Mouse (Mus musculus): Measurements from ENCODE around the gene Slc40a1. TPM values are rescaled to one million over a fixed set of nuclear protein-coding genes. Genes with fewer than 3 reads are reported as not detected.

Slc40a1 gene
- polyA plus RNA-seq, 1 experiment from 2014 or later, result 34.1 TPM

- no peak overlapping the region for H3K9ac ChIP-seq
- H3K27ac ChIP-seq (replicated peaks), result no peak overlapping the region
- no peak overlapping the region for H3K4me3 ChIP-seq
- no peak overlapping the region for H3K4me2 ChIP-seq
- no peak for ATAC-seq (ENCODE audit: low read depth)
- WGBS, result 90% methylated on average over 3 of the region's 3 CpGs
- H3K36me3 ChIP-seq, result no peaks in the 10 kb centered on the region
- no peaks in the 10 kb centered on the region for H3K9me3 ChIP-seq
- H3K27me3 ChIP-seq, result no peaks in the 10 kb centered on the region
- H3K4me1 ChIP-seq (replicated peaks), result no peaks in the 10 kb centered on the region
Observed at GRCm38 (mm10) chr1:45881228-45881832, 45.0 kb downstream of the Slc40a1 start.

GRCm38 (mm10) chr1:45877463-45877862 lies 48.9 kb downstream of the Slc40a1 start:
- 61% methylated on average over 3 of the region's 3 CpGs for WGBS
- H3K36me3 ChIP-seq, result no peaks in the 10 kb centered on the region
- no peak for ATAC-seq (ENCODE audit: low read depth)
- no peaks in the 10 kb centered on the region for H3K4me1 ChIP-seq (replicated peaks)
- H3K9ac ChIP-seq, result no peak overlapping the region
- H3K27ac ChIP-seq (replicated peaks), result no peak overlapping the region
- no peaks in the 10 kb centered on the region for H3K9me3 ChIP-seq
- no peak overlapping the region for H3K4me3 ChIP-seq
- no peak overlapping the region for H3K4me2 ChIP-seq
- no peaks in the 10 kb centered on the region for H3K27me3 ChIP-seq

GRCm38 (mm10) chr1:45876450-45877198 lies 49.7 kb downstream of the Slc40a1 start:
- WGBS, result 83% methylated on average over 6 of the region's 6 CpGs

GRCm38 (mm10) chr1:45875640-45876039 lies 50.7 kb downstream of the Slc40a1 start:
- no peak overlapping the region for H3K4me3 ChIP-seq
- no peak overlapping the region for H3K9ac ChIP-seq
- no peaks in the 10 kb centered on the region for H3K9me3 ChIP-seq
- no peaks in the 10 kb centered on the region for H3K36me3 ChIP-seq
- no peaks in the 10 kb centered on the region for H3K27me3 ChIP-seq
- no peak overlapping the region for H3K27ac ChIP-seq (replicated peaks)
- H3K4me2 ChIP-seq, result no peak overlapping the region
- WGBS, result 79% methylated on average over 2 of the region's 2 CpGs
- no peak for ATAC-seq (ENCODE audit: low read depth)
- no peaks in the 10 kb centered on the region for H3K4me1 ChIP-seq (replicated peaks)

More at GRCm38 (mm10) chr1:45876450-45877198, 49.7 kb downstream of the Slc40a1 start:
- Histone ChIP-seq H3K4me3 (no peak overlapping the region), H3K4me2 (no peak overlapping the region), H3K27me3 (no peaks in the 10 kb centered on the region), H3K27ac (replicated peaks) (no peak overlapping the region), H3K9ac (no peak overlapping the region), H3K36me3 (no peaks in the 10 kb centered on the region), H3K9me3 (no peaks in the 10 kb centered on the region), H3K4me1 (replicated peaks) (no peaks in the 10 kb centered on the region)
- ATAC-seq (ENCODE audit: low read depth), result no peak

GRCm38 (mm10) chr1:45873250-45873649 lies 53.1 kb downstream of the Slc40a1 start:
- no peaks in the 10 kb centered on the region for H3K36me3 ChIP-seq
- H3K9me3 ChIP-seq, result no peaks in the 10 kb centered on the region
- no peak overlapping the region for H3K27ac ChIP-seq (replicated peaks)
- no peak overlapping the region for H3K9ac ChIP-seq
- no peak overlapping the region for H3K4me2 ChIP-seq
- H3K4me3 ChIP-seq, result no peak overlapping the region
- ATAC-seq (ENCODE audit: low read depth), result no peak
- H3K27me3 ChIP-seq, result no peaks in the 10 kb centered on the region
- 90% methylated on average over 2 of the region's 2 CpGs for WGBS
- no peaks in the 10 kb centered on the region for H3K4me1 ChIP-seq (replicated peaks)

GRCm38 (mm10) chr1:45868479-45869137 lies 57.7 kb downstream of the Slc40a1 start:
- H3K27me3 ChIP-seq, result no peaks in the 10 kb centered on the region
- no peak for ATAC-seq (ENCODE audit: low read depth)
- 85% methylated on average over 3 of the region's 3 CpGs for WGBS
- no peaks in the 10 kb centered on the region for H3K9me3 ChIP-seq
- no peak overlapping the region for H3K27ac ChIP-seq (replicated peaks)
- no peaks in the 10 kb centered on the region for H3K36me3 ChIP-seq
- H3K9ac ChIP-seq, result no peak overlapping the region
- no peaks in the 10 kb centered on the region for H3K4me1 ChIP-seq (replicated peaks)
- H3K4me2 ChIP-seq, result no peak overlapping the region
- no peak overlapping the region for H3K4me3 ChIP-seq

- 60% methylated on average over 1 of the region's 1 CpGs for WGBS
- Histone ChIP-seq H3K4me3 (no peak overlapping the region), H3K4me1 (replicated peaks) (no peaks in the 10 kb centered on the region), H3K9me3 (no peaks in the 10 kb centered on the region), H3K36me3 (no peaks in the 10 kb centered on the region), H3K27me3 (no peaks in the 10 kb centered on the region), H3K9ac (no peak overlapping the region), H3K27ac (replicated peaks) (no peak overlapping the region), H3K4me2 (no peak overlapping the region)
- no peak for ATAC-seq (ENCODE audit: low read depth)
Observed at GRCm38 (mm10) chr1:45868050-45868449, 58.3 kb downstream of the Slc40a1 start.

- Histone ChIP-seq H3K4me2 (no peak overlapping the region), H3K27ac (replicated peaks) (no peak overlapping the region), H3K4me1 (replicated peaks) (no peaks in the 10 kb centered on the region), H3K9ac (no peak overlapping the region), H3K27me3 (no peaks in the 10 kb centered on the region), H3K36me3 (no peaks in the 10 kb centered on the region), H3K4me3 (no peak overlapping the region), H3K9me3 (no peaks in the 10 kb centered on the region)
- ATAC-seq (ENCODE audit: low read depth), result no peak
- WGBS, result 72% methylated on average over 3 of the region's 3 CpGs
Observed at GRCm38 (mm10) chr1:45866288-45867018, 59.9 kb downstream of the Slc40a1 start.

- H3K9me3 ChIP-seq, result no peaks in the 10 kb centered on the region
Observed at GRCm38 (mm10) chr1:45865727-45866126, 60.6 kb downstream of the Slc40a1 start.

GRCm38 (mm10) chr1:45865316-45865715 lies 61.0 kb downstream of the Slc40a1 start:
- no peak overlapping the region for H3K27ac ChIP-seq (replicated peaks)
- no peaks in the 10 kb centered on the region for H3K27me3 ChIP-seq
- no peaks in the 10 kb centered on the region for H3K4me1 ChIP-seq (replicated peaks)
- no peaks in the 10 kb centered on the region for H3K9me3 ChIP-seq
- no peak overlapping the region for H3K4me3 ChIP-seq
- no peak overlapping the region for H3K9ac ChIP-seq
- WGBS, result 50% methylated on average over 1 of the region's 1 CpGs
- no peak for ATAC-seq (ENCODE audit: low read depth)
- no peak overlapping the region for H3K4me2 ChIP-seq
- no peaks in the 10 kb centered on the region for H3K36me3 ChIP-seq

More at GRCm38 (mm10) chr1:45865727-45866126, 60.6 kb downstream of the Slc40a1 start:
- Histone ChIP-seq H3K27ac (replicated peaks) (no peak overlapping the region), H3K4me2 (no peak overlapping the region), H3K9ac (no peak overlapping the region), H3K4me3 (no peak overlapping the region), H3K27me3 (no peaks in the 10 kb centered on the region), H3K36me3 (no peaks in the 10 kb centered on the region), H3K4me1 (replicated peaks) (no peaks in the 10 kb centered on the region)
- WGBS, result 78% methylated on average over 5 of the region's 5 CpGs
- no peak for ATAC-seq (ENCODE audit: low read depth)

- no peak overlapping the region for H3K4me2 ChIP-seq
- no peak overlapping the region for H3K9ac ChIP-seq
- H3K4me3 ChIP-seq, result no peak overlapping the region
- H3K27ac ChIP-seq (replicated peaks), result no peak overlapping the region
- H3K36me3 ChIP-seq, result no peaks in the 10 kb centered on the region
- 59% methylated on average over 4 of the region's 4 CpGs for WGBS
- H3K4me1 ChIP-seq (replicated peaks), result no peaks in the 10 kb centered on the region
- H3K27me3 ChIP-seq, result no peaks in the 10 kb centered on the region
- ATAC-seq (ENCODE audit: low read depth), result no peak
- H3K9me3 ChIP-seq, result no peaks in the 10 kb centered on the region
Observed at GRCm38 (mm10) chr1:45864564-45865014, 61.7 kb downstream of the Slc40a1 start.

- H3K27ac ChIP-seq (replicated peaks), result no peak overlapping the region
- H3K9me3 ChIP-seq, result no peaks in the 10 kb centered on the region
- no peak overlapping the region for H3K9ac ChIP-seq
- no peaks in the 10 kb centered on the region for H3K27me3 ChIP-seq
- 98% methylated on average over 3 of the region's 3 CpGs for WGBS
- no peaks in the 10 kb centered on the region for H3K4me1 ChIP-seq (replicated peaks)
- no peak for ATAC-seq (ENCODE audit: low read depth)
- no peak overlapping the region for H3K4me3 ChIP-seq
- H3K36me3 ChIP-seq, result no peaks in the 10 kb centered on the region
- no peak overlapping the region for H3K4me2 ChIP-seq
Observed at GRCm38 (mm10) chr1:45863641-45864040, 62.7 kb downstream of the Slc40a1 start.
